Mouse (Mus musculus) G1E (cell line): ENCODE measurements at regions not wholly inside any gene's neighbourhood (a gene's known extent, or its start where the extent isn't known, plus 50 kb on each side); places are given as distances from the start of the nearest gene placed in this dataset.

Source experiments
- ATAC-seq: 2 replicates; pipeline ENCODE4 v1.8.0; 2016; ENCODE audit warnings: mild to moderate bottlenecking; ENCODE audit not compliant: insufficient number of reproducible peaks, poor library complexity, low FRiP score, severe bottlenecking; ENCODE audit errors: extremely low read depth
- DNase-seq: peaks from one replicate; pipeline ENCODE4 v3.0.0; 2012; ENCODE audit warnings: low spot score
- H3K27me3 ChIP-seq: 2 replicates; pipeline ENCODE4 v1.6.1; 2012; ENCODE audit warnings: mild to moderate bottlenecking, low read length, inconsistent platforms; ENCODE audit not compliant: insufficient read depth
- H3K36me3 ChIP-seq: replicated peaks from 2 replicates; pipeline ENCODE3; 2012; ENCODE audit warnings: mild to moderate bottlenecking, inconsistent platforms
- H3K4me1 ChIP-seq: 2 replicates; pipeline ENCODE4 v1.6.1; 2012; ENCODE audit warnings: low read depth, low read length, inconsistent platforms, mixed read lengths; ENCODE audit not compliant: insufficient read depth
- H3K4me3 ChIP-seq: 2 replicates; pipeline ENCODE4 v1.5.1; 2012; ENCODE audit warnings: low read depth, mild to moderate bottlenecking, inconsistent platforms, low read length, moderate library complexity, mixed read lengths
- H3K9me3 ChIP-seq: replicated peaks from 2 replicates; pipeline ENCODE4 v1.6.1; 2012; ENCODE audit warnings: inconsistent platforms
- CTCF ChIP-seq: IDR thresholded peaks from 2 replicates; pipeline ENCODE4 v1.5.1; 2012; ENCODE audit warnings: low read depth, low read length, inconsistent platforms, mixed read lengths
- GATA1 ChIP-seq: IDR thresholded peaks from 2 replicates; pipeline ENCODE4 v1.6.1; 2012; ENCODE audit warnings: borderline replicate concordance, low read length, inconsistent platforms, mixed read lengths
- GATA2 ChIP-seq: IDR thresholded peaks from 2 replicates; pipeline ENCODE4 v1.6.1; 2012; ENCODE audit warnings: low read depth, low read length, inconsistent platforms, borderline replicate concordance
- POLR2AphosphoS5 ChIP-seq: IDR thresholded peaks from 2 replicates; pipeline ENCODE4 v1.6.1; 2012; ENCODE audit warnings: low read depth, low read length, inconsistent platforms; ENCODE audit not compliant: insufficient replicate concordance
- TAL1 ChIP-seq: conservative IDR thresholded peaks from 2 replicates; pipeline ENCODE4 v1.6.1; 2012; ENCODE audit warnings: low read depth, low read length, inconsistent platforms, mixed read lengths

- Histone ChIP-seq H3K4me3 (no peak overlapping the region), H3K9me3 (peaks cover under 1% of the 10 kb centered on the region; the same call in 1 of the 2 replicates), H3K36me3 (no peaks in the 10 kb centered on the region), H3K4me1 (no peaks in the 10 kb centered on the region), H3K27me3 (no peaks in the 10 kb centered on the region)
- TF ChIP-seq GATA2 (no peak), TAL1 (no peak), POLR2AphosphoS5 (no peak), CTCF (no peak), GATA1 (no peak)
- no peak for DNase-seq
- ATAC-seq, result no peak
These were observed 290.2 kb upstream of the Trib2 start for GRCm38 (mm10) chr12:16106946-16107345.

DNA sequence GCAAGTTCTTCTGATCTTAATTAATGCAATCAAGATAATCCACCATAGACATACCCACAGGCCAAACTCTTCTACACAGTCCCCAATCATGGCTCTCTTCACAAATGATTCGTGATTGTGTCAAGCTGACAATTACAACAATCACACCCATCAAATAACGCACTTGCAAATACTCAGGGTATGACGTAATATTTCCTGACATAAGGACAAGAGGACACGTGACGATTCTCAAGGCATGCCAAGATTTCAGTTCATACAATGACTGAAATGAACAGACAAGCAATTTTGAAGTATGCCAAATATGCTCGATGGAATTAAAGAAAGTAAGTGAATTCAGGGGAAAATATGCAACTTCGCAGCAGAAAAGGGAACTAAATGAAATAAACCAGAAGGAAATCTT is 282.1 kb upstream of the Trib2 start:
- no peak overlapping the region for H3K4me3 ChIP-seq
- TF ChIP-seq GATA1 (no peak), POLR2AphosphoS5 (no peak), TAL1 (no peak)
- no peaks in the 10 kb centered on the region for H3K36me3 ChIP-seq
- H3K9me3 ChIP-seq, result peaks cover 2% of the 10 kb centered on the region; the same call in 1 of the 2 replicates
- no peaks in the 10 kb centered on the region for H3K4me1 ChIP-seq
- H3K27me3 ChIP-seq, result no peaks in the 10 kb centered on the region
- DNase-seq (no peak), ATAC-seq (no peak)

- H3K4me3 ChIP-seq, result no peak overlapping the region
- no peaks in the 10 kb centered on the region for H3K4me1 ChIP-seq
- no peaks in the 10 kb centered on the region for H3K36me3 ChIP-seq
- TF ChIP-seq GATA1 (no peak), CTCF (no peak)
- H3K27me3 ChIP-seq, result no peaks in the 10 kb centered on the region
- ATAC-seq (no peak), DNase-seq (no peak)
- no peaks in the 10 kb centered on the region for H3K9me3 ChIP-seq
These were observed 275.9 kb upstream of the Trib2 start for GRCm38 (mm10) chr12:16092643-16093042.

- no peak for ATAC-seq
- H3K9me3 ChIP-seq, result no peaks in the 10 kb centered on the region
- no peaks in the 10 kb centered on the region for H3K36me3 ChIP-seq
- no peaks in the 10 kb centered on the region for H3K27me3 ChIP-seq
- TF ChIP-seq GATA1, result no peak
- TF ChIP-seq POLR2AphosphoS5, result no peak
- TF ChIP-seq CTCF, result no peak
- TF ChIP-seq TAL1, result no peak
- TF ChIP-seq GATA2, result no peak
- no peak overlapping the region for H3K4me3 ChIP-seq
- DNase-seq, result no peak
- H3K4me1 ChIP-seq, result no peaks in the 10 kb centered on the region
These were observed 274.6 kb upstream of the Trib2 start for GRCm38 (mm10) chr12:16091336-16091735.

- no peak overlapping the region for H3K4me3 ChIP-seq
- no peaks in the 10 kb centered on the region for H3K4me1 ChIP-seq
- no peak for DNase-seq
- no peaks in the 10 kb centered on the region for H3K27me3 ChIP-seq
- no peak for TF ChIP-seq CTCF
- no peak for TF ChIP-seq GATA1
- no peak for TF ChIP-seq GATA2
- no peak for TF ChIP-seq TAL1
- TF ChIP-seq POLR2AphosphoS5, result no peak
- H3K36me3 ChIP-seq, result no peaks in the 10 kb centered on the region
- H3K9me3 ChIP-seq, result peaks cover 4% of the 10 kb centered on the region
- ATAC-seq, result no peak
These were observed 266.5 kb upstream of the Trib2 start for GRCm38 (mm10) chr12:16083176-16083575.

GRCm38 (mm10) chr12:16077215-16077614 is 260.5 kb upstream of the Trib2 start:
- H3K9me3 ChIP-seq, result peaks cover 4% of the 10 kb centered on the region

DNA sequence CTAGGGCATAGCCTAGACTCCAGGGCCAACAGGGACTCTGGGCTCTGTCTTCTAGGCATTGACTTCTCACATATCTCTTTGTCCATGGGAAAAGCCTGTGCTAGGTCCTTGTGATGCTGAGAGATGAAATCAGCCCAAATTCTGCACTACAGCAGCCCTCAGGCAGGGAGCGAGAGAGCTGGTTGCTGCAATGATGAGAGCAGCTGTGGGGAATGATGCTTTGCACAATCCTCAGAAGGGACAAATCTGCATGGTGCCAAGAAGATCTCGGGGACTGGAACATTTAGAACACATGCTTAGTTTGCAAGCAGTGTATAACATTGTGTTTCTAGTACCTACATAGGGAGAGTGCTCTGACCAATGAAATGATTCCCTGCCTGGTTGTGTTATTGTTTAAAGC is 259.2 kb upstream of the Trib2 start:
- ATAC-seq, result no peak
- Histone ChIP-seq H3K9me3 (peaks cover 4% of the 10 kb centered on the region), H3K36me3 (no peaks in the 10 kb centered on the region), H3K27me3 (no peaks in the 10 kb centered on the region), H3K4me1 (no peaks in the 10 kb centered on the region), H3K4me3 (no peak overlapping the region)
- no peak for TF ChIP-seq TAL1
- TF ChIP-seq GATA1, result no peak
- no peak for TF ChIP-seq POLR2AphosphoS5
- TF ChIP-seq GATA2, result no peak
- no peak for TF ChIP-seq CTCF
- no peak for DNase-seq

More at GRCm38 (mm10) chr12:16077215-16077614, 260.5 kb upstream of the Trib2 start:
- TF ChIP-seq TAL1 (no peak), GATA1 (no peak), CTCF (no peak), POLR2AphosphoS5 (no peak), GATA2 (no peak)
- H3K4me3 ChIP-seq, result no peak overlapping the region
- DNase-seq, result no peak
- ATAC-seq, result no peak
- no peaks in the 10 kb centered on the region for H3K27me3 ChIP-seq
- H3K36me3 ChIP-seq, result no peaks in the 10 kb centered on the region
- no peaks in the 10 kb centered on the region for H3K4me1 ChIP-seq
